Mouse (Mus musculus) splenic B cell, adult 2 months (primary cell): Measurements from ENCODE around the gene Gm10277.
"Not testable (repeated sequence)": the region's sequence is repeated elsewhere in the genome, so short reads cannot be mapped to it uniquely, and the experiment has no call there.

Source experiments
- DNase-seq: peaks from one replicate; pipeline ENCODE4 v3.0.0-alpha.2; 2011; ENCODE audit warnings: low read depth, low spot score
- H3K27me3 ChIP-seq: 2 replicates; pipeline ENCODE4 v1.6.1; 2012; ENCODE audit warnings: mild to moderate bottlenecking, low read length, moderate library complexity, mixed read lengths; ENCODE audit not compliant: control insufficient read depth, poor library complexity, insufficient read depth, severe bottlenecking
- H3K36me3 ChIP-seq: 2 replicates; pipeline ENCODE4 v1.6.1; 2012; ENCODE audit warnings: mild to moderate bottlenecking, low read length, moderate library complexity, mixed read lengths; ENCODE audit not compliant: control insufficient read depth, poor library complexity, insufficient read depth, severe bottlenecking

Gm10277 gene

DNA sequence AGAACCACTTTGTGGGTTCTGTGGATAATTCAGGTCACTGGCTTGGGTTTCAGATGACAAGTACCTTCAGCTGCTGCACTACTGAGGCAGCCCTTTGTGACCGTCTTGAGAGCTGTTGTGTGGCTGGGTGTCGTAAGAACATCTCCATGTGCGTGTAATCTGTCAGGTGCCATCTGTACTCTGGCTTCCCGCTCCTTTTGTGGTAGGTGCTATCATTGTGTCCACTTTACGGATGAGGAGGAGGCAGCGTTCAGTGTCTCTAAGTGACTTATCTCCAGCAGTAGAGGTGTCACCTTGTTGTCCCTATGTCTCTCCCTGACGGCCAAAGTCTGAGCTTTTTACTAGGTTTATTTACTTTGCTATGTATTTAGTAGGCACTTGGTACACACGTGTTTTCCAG, 17.2 kb downstream of the Gm10277 start:
- Histone ChIP-seq H3K36me3 (no peaks in the 10 kb centered on the region), H3K27me3 (no peaks in the 10 kb centered on the region)
- no peak for DNase-seq

DNA sequence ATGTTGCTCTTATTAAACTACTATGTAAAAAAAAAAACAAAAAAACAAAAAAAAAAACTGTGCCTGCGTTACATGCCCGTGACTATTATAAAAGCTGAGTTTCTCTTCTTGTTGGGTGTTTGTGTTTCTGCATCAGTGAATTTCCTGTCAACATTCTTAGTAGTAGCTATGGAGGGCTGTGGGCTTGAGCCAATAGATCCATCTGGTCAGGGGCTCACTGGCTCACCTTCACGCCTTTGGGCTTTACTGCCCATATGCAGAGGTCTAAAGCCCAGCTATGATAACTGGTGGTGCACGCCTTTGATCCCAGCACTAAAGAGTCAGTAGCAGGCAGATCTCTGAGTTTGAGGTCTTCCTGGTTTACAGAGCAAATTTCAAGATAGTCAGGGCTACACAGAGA, 18.1 kb downstream of the Gm10277 start:
- DNase-seq, result no peak
- no peaks in the 10 kb centered on the region for H3K36me3 ChIP-seq

DNA sequence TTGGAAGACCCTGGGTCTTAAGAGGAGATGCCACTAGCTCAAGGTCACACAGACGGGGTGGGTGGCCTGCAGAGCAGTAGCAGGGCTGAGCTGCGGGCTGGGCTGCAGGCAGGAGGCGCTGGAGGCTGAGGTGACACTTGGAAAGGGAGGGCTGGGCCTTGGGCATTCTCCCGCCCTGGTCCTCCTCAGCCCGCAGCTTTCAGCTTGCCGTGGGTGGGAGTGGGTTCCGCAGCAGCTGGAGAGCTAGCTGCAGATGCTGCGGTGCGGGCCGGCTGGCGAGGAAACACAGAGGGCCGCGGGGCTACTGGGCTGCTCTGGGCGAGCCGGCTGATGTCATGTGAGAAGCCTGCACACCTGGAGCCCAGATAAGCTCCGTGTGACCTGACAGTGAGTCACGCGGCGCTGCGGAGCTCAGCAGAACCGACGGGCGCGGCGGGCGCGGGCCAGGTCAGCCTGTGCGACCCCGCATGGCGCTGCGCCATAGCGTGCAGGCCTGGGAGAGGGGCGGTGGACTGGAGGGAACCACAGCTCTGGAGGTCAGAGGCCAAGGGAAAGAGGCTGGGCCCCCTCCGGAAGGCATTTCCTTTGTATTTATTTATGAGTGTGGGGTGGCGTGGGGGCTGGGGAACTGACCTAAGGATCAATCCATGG, 21.1 kb downstream of the Gm10277 start:
- Histone ChIP-seq H3K36me3 (no peaks in the 10 kb centered on the region), H3K27me3 (no peaks in the 10 kb centered on the region)
- peak; percentile 35 for DNase-seq

More for the DNA sequence above, 18.1 kb downstream of the Gm10277 start:
- H3K27me3 ChIP-seq, result no peaks in the 10 kb centered on the region

DNA sequence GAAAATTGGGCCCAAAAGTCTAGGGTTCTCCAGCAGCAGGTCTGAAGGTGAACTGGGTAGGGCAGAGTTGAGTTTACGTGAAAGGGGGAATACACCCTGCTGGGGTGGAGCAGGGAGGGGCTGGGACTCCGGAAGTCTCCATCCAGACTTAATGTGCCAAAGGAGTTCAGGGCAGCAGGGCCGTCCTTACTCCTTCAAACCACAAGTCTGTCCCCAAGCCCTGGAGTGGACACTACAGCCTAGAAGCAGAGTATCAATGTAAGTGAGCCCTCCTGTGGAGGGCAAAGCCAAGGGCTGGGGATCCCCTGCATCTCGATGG, 22.1 kb downstream of the Gm10277 start:
- Histone ChIP-seq H3K27me3 (no peaks in the 10 kb centered on the region), H3K36me3 (no peaks in the 10 kb centered on the region)
- DNase-seq, result no peak

DNA sequence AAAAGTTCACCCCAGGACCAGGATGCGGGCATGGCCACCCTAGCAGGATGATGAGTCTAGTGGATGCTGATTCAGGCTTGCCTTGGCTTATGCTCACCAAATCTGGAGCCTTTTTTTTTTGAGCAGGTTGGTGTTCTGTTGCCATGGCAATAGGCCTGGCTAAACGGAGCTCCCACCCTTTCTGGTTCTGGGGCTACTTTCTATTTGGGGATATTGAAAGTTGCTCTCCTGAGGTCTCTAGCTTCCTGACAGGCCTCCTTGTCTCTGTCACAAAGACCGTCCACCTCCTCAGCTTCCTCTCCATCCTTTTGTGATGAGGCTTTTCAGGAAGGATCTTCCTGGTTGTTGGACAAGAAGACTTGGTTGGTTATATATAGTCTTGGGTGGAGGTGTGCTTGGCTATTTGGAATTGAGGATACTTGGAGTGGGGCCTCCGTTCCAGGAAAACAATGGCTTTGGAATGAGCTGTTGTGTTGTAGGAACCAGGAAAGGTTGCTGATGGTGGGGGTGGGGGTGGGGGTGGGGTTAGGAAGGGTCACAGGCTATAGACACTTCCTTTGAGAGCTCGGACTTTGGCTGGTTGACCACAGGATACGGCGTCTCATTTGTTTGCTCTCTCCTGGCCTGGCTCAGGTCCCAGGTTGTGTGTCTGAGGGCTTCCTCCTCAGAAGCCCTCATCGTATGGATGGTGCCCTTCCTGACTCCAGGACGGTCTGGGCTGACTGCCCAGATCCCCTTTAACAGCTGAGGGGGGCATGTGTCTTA, 22.7 kb downstream of the Gm10277 start:
- Histone ChIP-seq H3K27me3 (no peaks in the 10 kb centered on the region), H3K36me3 (no peaks in the 10 kb centered on the region)
- DNase-seq, result no peak

DNA sequence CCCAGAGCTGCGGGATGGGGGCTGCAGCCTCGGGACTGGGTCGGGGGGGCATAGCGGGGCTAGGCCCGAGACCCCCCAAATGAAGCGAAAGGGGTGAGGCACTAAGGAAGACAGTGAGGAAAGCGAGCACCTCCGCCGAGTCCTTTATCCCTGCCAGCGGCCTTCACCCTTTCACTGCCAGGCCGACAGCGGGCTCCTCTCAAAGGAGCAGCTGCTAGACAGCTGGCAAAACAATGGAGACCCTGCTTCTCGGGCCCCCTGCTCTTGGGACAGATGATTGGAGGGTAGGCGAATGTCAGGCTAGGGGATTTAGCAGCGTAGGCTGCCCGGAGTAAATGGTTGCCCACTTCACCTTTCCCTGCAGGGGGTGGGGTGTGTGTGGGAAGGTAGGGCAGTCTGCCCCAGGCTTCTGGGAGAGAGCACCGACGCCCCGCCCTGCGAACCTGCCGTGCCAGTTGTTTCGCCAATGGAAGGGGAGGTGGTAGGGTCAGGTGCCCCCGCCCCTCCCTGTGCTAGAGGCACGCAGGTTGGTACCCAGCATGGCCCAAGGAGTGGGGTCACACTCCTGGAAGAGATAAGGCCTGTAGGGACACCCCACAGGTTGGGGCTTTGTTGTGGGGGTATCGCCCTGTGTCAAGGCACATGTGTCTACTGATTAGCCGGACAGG, 23.7 kb downstream of the Gm10277 start:
- no peaks in the 10 kb centered on the region for H3K27me3 ChIP-seq
- DNase-seq, result no peak
- no peaks in the 10 kb centered on the region for H3K36me3 ChIP-seq

DNA sequence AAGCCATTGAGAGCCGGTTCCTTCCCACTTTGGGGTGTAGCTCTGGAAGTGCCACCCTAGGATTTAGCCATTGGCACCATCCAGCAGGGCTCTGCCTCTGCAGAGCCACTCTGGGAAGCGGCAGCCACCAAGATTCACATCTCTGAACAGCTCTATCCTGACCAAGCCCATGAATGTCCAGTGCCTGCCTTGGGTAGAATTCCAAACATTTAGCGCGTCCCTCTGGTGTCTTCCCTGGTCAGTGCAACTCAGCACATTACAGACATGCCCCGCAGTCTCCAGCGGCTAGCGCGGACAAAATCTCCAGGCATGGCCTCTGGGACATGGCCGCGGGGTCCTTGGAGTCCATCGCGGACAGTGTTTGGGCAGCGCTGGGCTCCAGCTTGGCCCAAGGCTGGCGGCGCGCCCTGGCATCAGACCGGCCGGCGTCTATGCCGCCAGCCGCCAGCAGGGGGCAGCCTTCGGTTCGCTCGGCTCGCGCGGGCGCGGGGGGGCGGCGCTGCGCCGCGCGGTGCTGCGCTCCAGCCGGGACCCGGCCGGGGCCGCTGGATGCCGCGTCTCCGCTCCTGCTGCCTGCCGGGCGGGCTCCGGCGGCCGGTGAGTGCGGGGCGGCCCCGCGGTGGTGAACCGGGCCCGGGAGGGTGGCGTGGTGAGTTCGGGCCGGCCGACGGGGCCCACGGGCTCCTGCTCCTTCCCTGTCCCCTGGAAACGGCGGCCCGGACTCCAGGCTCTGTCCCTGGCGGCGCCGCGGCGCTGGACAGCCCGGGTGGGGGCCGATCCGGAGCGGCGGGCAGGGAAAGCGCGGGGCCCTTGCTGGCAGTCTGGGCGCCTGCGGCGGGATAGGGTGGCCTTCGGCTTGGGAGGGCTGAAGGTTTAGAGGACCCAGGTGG, 24.5 kb downstream of the Gm10277 start, which contains the start of gene Myo18a:
Myo18a (plus strand) TSS at position 464 of the 890 bp plus-strand sequence.
- no peaks in the 10 kb centered on the region for H3K36me3 ChIP-seq
- DNase-seq, result peak; percentile 83

DNA sequence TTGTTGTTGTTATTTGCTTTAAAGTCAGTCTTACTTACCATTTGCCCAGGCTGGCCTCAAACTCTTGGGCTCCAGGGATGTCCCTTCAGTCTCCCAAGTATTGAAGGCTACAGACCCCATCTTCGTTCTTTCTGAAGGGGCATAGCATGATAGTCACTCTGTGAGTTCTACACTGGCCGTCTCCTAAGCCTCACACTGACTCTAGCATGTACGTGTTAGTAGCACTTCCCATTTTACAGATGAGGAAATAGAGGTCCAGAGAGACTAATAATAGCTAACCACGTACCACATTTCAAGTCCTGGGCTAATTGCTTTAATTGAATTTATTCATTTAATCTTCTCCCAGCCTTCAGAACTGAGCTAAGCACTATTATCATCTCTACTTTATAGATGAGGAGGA, 27.5 kb downstream of the Gm10277 start:
- DNase-seq, result no peak
- Histone ChIP-seq H3K36me3 (no peaks in the 10 kb centered on the region), H3K27me3 (no peaks in the 10 kb centered on the region)

More for the DNA sequence above, 24.5 kb downstream of the Gm10277 start, which contains the start of gene Myo18a:
- no peaks in the 10 kb centered on the region for H3K27me3 ChIP-seq

DNA sequence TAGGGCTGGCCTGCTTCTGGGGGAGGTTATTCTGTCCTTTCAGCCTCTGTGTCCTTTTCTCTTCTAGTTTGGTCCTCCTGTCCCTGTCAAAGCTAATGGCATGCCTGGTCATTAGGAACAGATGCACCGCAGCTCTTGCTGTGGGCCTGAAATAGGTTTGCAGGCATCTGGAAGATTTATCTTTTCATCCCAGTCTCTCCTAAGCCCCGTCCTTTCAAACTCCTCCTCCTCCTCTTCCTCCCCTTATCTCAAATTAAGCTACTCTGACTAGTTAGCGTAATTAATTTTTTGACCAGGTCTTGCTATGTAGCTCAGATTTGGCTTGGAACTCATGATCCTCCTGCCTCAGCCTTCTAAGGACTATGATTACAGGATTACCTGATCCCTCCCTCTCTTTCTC, 34.1 kb downstream of the Gm10277 start:
- Histone ChIP-seq H3K36me3 (no peaks in the 10 kb centered on the region), H3K27me3 (no peaks in the 10 kb centered on the region)
- no peak for DNase-seq

DNA sequence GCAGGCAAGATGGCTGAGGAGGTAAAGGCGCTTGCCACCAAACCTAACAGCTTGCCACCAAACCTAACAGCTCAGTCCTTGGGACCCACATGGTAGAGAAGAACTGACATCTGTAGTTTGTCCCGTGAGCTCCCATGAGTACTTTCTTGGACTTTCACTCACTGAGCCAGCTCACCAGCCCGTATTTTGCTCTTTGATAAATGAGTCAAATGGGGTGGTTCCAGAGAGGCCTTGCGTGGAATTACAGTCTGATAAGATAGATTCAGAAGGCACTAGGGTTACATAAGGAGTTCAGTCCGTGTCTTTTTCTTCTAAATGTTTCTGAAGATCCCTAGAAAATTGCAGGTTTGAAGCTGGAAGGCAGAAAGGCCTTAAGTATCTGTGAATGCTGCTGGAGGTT, 35.0 kb downstream of the Gm10277 start:
- no peaks in the 10 kb centered on the region for H3K36me3 ChIP-seq
- H3K27me3 ChIP-seq, result no peaks in the 10 kb centered on the region
- no peak for DNase-seq

DNA sequence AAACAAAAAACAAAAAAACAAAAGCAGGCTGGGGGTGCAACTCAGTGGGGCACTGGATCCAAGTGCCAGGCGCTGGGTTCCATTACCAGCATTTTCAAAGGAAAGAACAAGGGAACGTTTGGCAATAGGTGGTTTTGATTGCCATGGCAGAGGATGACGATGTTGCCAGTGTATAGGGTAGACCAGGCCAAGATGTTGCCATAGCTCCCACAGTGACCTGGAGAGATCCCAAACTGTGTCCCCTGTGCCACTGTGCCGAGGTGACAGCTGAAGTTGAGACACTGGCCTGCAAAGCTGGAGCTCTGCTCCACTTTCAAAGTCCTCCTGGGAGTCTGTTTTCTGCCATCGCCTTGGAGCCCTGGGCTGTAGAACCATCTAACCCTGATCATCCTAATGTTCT, 38.6 kb downstream of the Gm10277 start:
- Histone ChIP-seq H3K27me3 (no peaks in the 10 kb centered on the region), H3K36me3 (no peaks in the 10 kb centered on the region)

DNA sequence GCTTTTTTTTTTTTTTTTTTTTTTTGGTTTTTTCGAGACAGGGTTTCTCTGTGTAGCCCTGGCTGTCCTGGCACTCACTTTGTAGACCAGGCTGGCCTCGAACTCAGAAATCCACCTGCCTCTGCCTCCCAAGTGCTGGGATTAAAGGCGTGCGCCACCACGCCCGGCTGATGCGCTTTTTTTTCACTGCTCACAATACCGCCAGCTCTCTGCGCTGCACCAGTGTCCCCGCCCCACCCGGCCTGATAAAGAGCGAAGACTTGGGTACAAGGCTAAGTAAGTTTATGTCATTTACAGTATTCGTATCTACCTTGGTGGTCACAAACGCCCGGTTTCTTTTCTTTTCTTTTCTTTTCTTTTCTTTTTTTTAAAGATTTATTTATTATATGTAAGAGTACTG, 40.4 kb downstream of the Gm10277 start:
- H3K27me3 ChIP-seq, DNase-seq, H3K36me3 ChIP-seq: not testable (repeated sequence)

More for the DNA sequence above, 38.6 kb downstream of the Gm10277 start:
- no peak for DNase-seq

DNA sequence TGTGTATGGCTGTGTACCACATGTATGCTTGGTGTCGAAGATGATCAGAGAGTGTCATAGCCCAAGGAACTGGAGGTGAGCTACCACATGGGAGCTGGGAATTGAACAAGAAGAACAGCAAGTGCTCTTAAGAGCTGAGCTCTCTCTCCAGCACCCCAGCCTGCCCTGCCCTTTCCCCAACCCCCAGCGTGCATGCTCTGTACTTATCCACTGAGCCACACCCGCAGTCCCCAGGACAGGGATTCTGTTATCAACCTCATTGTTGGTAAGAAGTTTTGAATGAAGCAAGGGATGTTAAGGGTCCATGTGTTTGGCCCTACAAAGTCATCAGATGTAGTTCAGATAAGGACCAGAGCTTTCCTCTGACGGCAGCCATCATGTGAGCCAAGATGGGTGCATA, 40.9 kb downstream of the Gm10277 start:
- H3K36me3 ChIP-seq, result no peaks in the 10 kb centered on the region
- H3K27me3 ChIP-seq, result no peaks in the 10 kb centered on the region
- no peak for DNase-seq

DNA sequence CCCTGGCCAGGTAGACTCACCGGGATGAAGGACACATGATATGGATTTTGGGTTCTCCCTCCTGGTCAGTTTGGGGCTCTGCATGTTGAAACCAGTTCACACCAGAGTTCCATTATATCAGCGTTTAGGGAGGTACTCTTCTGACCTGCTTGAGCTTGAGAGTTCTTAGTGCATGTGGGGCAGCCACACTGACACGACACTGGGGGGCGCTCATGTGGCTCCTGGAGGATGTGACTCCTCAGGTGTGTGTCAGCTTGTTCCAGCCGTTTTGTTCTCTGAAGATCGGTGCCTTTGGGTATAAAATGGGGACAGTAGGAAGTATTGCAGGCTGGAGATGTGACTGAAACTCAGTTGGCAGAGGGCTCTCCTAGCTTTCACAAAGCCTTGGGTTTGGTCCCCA, 43.6 kb downstream of the Gm10277 start:
- H3K27me3 ChIP-seq, result no peaks in the 10 kb centered on the region
- H3K36me3 ChIP-seq, result no peaks in the 10 kb centered on the region
- peak; percentile 29 for DNase-seq
